Mouse (Mus musculus): ENCODE measurements around the gene Slx4ip. TPM values are rescaled to one million over a fixed set of nuclear protein-coding genes. Genes with fewer than 3 reads are reported as not detected.

The Slx4ip gene
- polyA plus RNA-seq, 2 experiments from 2014 or later: 4.4 to 5.0 TPM

- ATAC-seq: no peak
These were observed 56.9 kb downstream of the Slx4ip start for GRCm38 (mm10) chr2:136947937-136948336.

DNA sequence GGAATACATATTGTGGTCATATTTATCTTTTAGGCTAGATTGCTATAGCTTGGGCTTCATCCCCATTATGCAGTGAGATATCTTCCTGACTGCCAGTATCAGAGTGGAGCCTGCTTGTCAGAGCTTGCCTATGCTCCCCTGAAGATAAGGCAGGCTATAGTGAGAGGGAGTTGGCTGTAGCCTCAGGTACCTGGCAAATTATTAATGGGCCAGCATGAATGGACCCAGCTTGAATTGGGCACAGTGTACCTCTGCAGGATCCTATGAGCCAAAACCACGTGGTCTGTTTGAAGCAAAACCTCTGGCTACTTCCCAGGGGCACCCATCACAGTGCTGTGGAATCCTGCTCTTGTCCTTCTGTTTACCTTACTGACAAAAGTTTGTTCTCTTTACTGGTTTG lies 61.2 kb downstream of the Slx4ip start:
- ATAC-seq: no peak

DNA sequence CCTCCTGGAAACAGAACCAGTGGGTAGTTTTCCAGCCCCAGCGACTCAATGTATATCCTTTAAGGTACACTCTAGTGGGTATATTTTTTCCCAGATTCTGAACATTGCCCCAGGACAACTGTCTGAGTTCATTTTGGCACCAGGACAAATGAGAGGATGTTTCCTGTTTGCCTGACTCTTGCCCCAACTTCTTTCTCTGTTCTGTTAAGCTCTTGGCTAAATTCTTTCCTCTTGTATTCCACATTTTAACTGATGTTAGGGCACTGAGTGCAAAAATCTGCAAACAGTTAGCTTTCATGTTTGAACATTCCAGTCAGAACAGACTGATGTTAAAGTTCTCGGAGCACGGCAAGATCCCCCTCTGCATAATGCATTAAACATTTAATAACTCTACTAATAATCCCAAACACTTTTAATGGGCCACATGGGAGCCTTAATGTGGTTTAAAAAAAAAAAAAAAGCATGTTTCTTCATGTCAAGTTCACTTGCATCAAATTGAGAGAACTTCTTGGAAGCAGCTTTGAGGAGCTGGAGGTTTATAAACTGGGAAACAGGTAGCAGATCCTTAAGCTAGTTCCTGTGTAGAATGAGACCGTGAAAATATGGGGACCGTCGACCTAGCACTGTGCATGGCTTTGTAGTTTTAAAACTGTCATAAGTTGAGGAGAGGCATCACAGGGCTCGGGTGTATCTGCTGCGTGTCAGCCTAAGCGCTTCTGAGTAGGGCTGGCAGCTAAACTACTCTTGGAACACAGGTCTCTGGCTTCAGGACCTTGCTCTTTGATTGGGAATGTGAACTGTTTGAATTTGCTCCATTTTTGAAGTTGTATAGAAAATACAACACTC lies 64.9 kb downstream of the Slx4ip start:
- ATAC-seq: no peak

DNA sequence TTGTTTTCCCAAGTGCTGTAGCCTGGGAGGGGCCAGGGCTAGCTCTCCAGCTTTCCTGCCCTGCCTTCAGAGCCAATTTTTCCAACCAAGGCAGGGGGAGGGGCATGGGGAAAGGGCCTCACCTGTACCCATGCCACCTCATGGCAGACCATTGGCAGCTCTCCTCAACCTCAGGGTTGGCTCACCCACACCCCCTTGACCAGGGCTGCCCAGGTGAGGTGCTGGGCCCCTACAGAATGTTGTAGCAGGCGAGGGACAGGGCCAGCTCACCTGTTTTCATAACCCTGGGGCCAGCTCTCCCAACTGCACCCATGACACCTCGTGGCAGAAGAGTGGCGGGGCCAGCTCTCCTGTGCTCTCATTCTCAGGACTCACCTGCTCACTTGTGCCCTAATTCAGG lies 67.7 kb downstream of the Slx4ip start:
- no peak for ATAC-seq

DNA sequence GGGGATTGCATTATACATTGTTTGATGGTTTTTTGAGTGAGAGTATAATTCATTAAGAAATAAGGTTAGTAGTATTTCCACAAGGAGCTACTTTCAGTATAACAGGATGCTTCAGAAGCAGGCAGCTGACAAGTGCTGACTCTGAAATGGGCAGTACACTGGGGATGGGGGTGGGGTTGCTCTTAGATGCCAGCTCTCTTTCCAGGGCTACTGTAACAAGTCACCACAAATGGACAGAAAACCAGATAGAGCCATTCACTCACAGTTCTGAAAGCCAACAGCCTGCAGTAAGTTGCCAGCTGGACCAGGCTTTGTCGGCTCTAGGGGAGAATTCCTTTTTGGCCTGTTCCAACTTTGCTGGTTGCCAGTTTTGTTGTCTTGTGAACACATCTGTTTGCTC lies 84.8 kb downstream of the Slx4ip start:
- no peak for ATAC-seq

GRCm38 (mm10) chr2:136979056-136979772 lies 88.2 kb downstream of the Slx4ip start:
- ATAC-seq: no peak

- ATAC-seq: no peak
These were observed 90.3 kb downstream of the Slx4ip start for GRCm38 (mm10) chr2:136981062-136981879.

DNA sequence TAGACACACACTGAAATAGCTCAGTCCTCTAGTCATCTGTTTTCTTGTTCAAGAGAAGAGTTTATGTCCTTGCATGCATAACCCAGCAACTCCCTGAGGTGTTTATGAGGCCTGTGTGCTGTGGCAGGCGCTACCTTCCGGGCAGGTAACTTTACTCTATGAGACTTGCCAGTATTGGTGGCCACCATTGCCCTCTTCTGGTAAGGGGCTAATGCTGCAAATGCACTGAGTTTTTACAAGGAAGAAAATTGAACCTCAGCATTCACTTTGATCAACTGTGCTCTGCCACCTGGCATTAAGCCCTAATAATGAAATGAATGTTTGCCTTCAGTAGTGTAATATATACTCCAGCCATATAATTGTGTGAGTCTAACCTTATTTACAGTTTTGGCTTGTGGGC lies 92.9 kb downstream of the Slx4ip start:
- no peak for ATAC-seq

DNA sequence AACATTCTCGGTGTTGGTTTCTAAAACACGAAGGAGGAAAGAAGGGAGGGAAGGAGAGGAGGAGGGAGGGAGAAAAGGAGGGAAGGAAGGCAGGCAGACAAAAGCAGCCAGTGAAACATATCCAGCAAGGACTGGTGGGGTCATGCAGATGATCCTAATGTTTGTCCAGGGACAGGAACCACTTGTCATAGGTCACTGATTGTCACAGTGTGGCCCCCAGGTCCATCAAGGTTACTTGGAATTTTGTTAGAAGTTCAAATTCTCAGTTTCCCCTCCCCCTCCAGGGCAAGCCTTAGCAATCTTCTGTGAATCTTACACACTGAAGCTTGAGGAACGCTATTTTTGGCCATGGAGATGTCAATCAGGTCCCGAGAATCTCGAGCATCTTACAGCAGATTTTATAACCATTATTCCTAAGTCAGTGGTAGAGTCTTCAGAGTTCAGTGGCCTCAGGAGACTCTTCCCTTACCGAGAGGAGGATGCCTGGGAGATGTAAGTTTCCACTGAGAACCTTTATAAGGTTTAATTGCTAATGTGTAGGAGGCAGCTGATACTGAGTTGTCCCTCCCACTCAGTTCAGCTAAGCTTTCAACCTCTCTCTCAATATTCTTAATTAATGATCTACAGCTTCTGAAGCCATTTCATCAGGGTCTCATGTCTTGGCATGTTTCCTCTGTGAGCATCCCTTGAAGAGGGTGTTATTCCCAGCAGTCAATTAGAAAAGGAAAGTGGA lies 95.1 kb downstream of the Slx4ip start:
- ATAC-seq: no peak

- ATAC-seq: no peak
These were observed 102.1 kb downstream of the Slx4ip start for GRCm38 (mm10) chr2:136993116-136993515.

DNA sequence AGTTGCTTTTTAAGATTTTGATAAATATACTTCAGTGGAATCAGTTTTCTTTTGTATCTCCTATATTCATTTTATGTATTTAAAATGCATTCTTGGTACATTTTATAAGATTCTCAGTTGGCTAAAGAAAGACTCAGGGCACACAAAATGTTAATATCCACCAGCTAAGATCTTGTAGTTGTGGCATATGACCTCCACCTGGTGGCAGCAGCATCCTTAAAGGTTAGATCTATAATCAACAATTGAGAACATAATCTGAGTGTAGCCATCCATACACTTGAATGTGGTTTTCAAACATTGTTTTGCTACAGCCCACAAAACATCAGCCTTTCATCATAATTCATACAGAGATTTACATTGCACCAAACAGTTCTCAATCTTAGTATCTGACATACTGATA lies 106.1 kb downstream of the Slx4ip start:
- no peak for ATAC-seq

DNA sequence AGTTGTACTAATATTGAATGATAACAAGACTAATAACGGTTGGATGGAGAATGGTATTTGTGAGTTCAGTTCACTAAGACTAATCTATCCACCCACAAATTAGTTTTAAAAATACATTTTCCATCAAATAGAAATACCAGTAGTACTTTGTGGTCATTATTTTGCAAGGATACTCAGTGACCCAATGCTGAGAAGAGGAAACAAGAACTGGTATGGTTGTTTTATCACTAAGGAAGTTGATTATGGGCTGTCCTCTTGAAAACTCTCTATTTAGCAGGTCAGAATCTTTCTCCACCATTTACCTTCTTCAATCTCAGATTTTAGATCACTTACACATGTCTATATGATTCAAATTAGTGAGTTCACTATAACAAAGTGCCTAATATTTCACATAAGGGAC lies 111.0 kb downstream of the Slx4ip start:
- ATAC-seq: no peak

GRCm38 (mm10) chr2:137006656-137007055 lies 115.6 kb downstream of the Slx4ip start:
- no peak for ATAC-seq

DNA sequence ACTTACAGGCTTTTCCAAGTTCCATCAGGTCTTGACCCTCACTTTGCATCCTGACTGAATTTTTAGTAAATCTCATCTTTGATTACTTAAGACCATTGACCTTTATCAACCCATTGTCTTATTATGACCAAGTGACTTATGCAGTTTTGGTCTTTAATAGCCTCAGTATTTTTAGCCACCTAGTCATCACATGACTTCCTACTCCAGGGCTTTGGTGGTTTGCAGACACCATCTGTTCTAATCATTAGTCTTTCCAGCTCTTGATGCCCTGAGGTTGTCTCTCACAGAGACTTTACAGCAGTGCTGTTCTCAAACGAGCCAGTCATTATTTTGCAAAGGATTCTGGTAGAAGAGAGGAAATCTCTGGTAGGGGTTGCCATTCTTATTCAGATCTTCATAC lies 121.0 kb downstream of the Slx4ip start:
- no peak for ATAC-seq

GRCm38 (mm10) chr2:137013151-137013550 lies 122.1 kb downstream of the Slx4ip start:
- no peak for ATAC-seq

GRCm38 (mm10) chr2:137013811-137014350 lies 122.9 kb downstream of the Slx4ip start:
- ATAC-seq: no peak

- no peak for ATAC-seq
These were observed 123.4 kb downstream of the Slx4ip start for GRCm38 (mm10) chr2:137014423-137014822.

- no peak for ATAC-seq
These were observed 153.1 kb downstream of the Slx4ip start for GRCm38 (mm10) chr2:137044122-137044521.

DNA sequence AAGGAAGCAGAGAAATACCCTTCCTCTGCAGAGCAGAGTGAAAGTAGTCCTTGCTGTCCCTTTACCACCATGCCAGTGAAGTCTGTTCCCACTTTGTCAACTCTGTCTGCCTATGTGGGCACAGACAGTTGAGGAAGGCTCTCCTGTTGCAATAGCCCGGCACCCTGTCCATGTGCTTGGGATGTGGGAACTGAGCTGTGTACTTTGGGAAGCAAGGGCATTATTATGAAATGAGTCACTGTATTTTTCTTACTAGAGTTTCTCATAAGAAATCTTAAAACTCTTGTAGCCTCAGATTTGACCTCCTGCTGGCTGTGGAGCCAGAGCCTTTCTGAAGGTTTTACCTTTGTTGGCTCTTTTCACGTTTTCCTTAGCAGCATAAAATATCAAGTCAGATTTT lies 158.3 kb downstream of the Slx4ip start:
- ATAC-seq: no peak

DNA sequence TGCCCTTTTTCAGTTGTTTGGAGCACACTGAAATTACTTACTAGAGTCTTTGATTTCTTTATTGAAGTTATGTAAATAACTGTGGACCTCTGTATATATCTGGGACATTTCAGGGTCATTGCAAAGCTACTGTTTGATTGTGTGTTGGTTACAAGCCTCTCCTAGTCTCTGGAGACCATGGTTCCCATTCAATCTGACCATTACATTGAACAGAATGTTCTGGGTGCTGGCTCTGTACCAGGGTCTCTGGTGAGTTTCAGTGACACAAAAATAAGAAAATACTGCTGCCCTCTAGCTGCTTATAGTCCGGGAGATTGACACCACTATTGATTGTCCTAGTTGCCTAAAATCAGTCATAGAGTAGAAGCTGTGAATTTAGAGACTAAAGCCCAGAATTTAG lies 158.9 kb downstream of the Slx4ip start:
- no peak for ATAC-seq

GRCm38 (mm10) chr2:137063829-137064228 lies 172.8 kb downstream of the Slx4ip start:
- no peak for ATAC-seq

- ATAC-seq: no peak
These were observed 173.5 kb downstream of the Slx4ip start for GRCm38 (mm10) chr2:137064513-137064912.
